In the genomic region with DNA sequence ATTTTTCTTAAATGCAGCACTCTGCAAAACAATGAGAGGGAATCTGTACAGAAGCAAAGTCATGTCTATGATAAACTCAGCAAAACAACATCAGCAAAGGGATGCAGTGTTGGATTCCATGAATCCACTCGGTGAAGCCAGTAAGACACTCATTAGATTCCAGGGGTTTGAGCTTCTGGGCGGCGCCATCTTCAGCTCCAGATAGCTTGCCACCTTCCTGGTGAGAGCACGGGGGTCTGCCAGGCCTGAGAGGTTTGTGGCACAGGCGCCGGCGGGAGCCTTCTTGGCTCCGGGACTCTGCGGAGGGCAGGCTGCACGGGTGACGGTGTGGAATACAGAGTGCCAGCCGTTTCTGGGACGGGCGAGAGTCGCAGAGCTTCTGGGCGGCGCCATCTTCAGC, we compare ENCODE assay signal across 16 mouse cellular contexts. TPM values are rescaled to one million over a fixed set of nuclear protein-coding genes. Genes with fewer than 3 reads are reported as not detected.
"Had no signal": no experiment of that assay in that cellular context is flagged by ENCODE, and none has a peak within 500 bp of the region (broad histone marks: within the 10 kb centered on the region; RNA-seq: fewer than 3 reads in every experiment).

No protein-coding gene starts in this region.

RNA-seq across cellular contexts. Expression of gene Gm8068, which starts 21.8 kb away (rescaled TPM):
- total RNA-seq: megakaryocyte, adult 5-6 weeks; megakaryocyte-erythroid progenitor cell, adult 5-6 weeks had no signal
- polyA plus RNA-seq: lung, adult 2 months; lung, embryonic 15.5 days; midbrain, embryonic 10.5 days; midbrain, embryonic 12.5 days; midbrain, embryonic 14.5 days; midbrain, embryonic 16.5 days; myocyte; neural tube, embryonic 11.5 days; neural tube, embryonic 13.5 days; neural tube, embryonic 15.5 days; small intestine, adult 2 months; stomach, embryonic 14.5 days; stomach, embryonic 16.5 days; thymus, postnatal 0 days had no signal

RNA-seq across cellular contexts. Expression of gene Gm7929, which starts 27.0 kb away (rescaled TPM):
- total RNA-seq: megakaryocyte, adult 5-6 weeks; megakaryocyte-erythroid progenitor cell, adult 5-6 weeks had no signal
- polyA plus RNA-seq: lung, adult 2 months; lung, embryonic 15.5 days; midbrain, embryonic 10.5 days; midbrain, embryonic 12.5 days; midbrain, embryonic 14.5 days; midbrain, embryonic 16.5 days; myocyte; neural tube, embryonic 11.5 days; neural tube, embryonic 13.5 days; neural tube, embryonic 15.5 days; small intestine, adult 2 months; stomach, embryonic 14.5 days; stomach, embryonic 16.5 days; thymus, postnatal 0 days had no signal

RNA-seq across cellular contexts. Expression of gene Gm47189, which starts 48.8 kb away (rescaled TPM):
- total RNA-seq: megakaryocyte, adult 5-6 weeks; megakaryocyte-erythroid progenitor cell, adult 5-6 weeks had no signal
- polyA plus RNA-seq: lung, adult 2 months; lung, embryonic 15.5 days; midbrain, embryonic 10.5 days; midbrain, embryonic 12.5 days; midbrain, embryonic 14.5 days; midbrain, embryonic 16.5 days; myocyte; neural tube, embryonic 11.5 days; neural tube, embryonic 13.5 days; neural tube, embryonic 15.5 days; small intestine, adult 2 months; stomach, embryonic 14.5 days; stomach, embryonic 16.5 days; thymus, postnatal 0 days had no signal
